Mouse (Mus musculus): ENCODE results near the gene Nprl2.

DNA sequence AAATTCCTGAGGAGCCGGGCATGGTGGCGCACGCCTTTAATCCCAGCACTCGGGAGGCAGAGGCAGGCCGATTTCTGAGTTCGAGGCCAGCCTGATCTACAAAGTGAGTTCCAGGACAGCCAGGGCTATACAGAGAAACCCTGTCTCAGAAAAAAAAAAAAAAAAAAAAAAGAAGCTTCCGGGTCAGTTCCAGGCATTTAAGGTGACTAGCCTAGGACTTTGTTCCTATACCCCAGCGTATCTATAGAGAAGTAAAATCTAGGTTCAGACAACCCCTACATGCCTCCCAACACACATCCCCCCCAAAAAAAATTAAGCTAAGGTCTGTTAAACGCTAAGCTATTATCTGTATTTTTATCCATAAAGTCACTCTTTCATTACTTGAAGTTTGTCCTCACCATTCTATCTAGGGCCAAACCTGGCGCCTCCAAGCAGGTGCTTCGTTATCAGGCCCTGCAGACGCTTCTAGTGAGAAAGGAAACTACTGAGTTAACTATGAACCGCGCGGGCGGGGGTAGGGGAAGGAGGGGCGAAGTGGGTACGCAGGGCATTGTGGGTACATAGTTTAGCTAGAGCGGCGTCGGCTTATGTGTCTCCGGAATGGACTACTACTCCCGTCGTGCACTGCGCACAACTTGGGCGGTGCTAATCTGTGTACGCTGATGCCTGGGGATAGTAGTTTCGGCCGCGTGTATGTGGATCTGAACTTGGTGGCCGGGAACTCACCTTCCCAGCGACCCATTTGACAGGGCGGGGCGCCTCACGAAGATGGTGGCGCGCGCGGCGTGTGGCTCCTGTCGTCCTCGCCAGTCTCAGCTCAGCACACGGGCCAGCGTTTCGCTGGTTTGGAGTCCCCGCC lies 45.2 kb downstream of the Nprl2 start, which contains the start of gene Ifrd2:
- TF ChIP-seq GATA1 (IDR thresholded peaks at IDR 0.05; ENCODE audit: borderline replicate concordance, low read length) (no peak), FLI1 (IDR thresholded peaks at IDR 0.05; ENCODE audit: low read length) (no peak)

Data from megakaryocyte, embryonic 14.5 days (primary cell).